Mouse (Mus musculus): ENCODE data around the gene Psmb9.

Psmb9 gene

GRCm38 (mm10) chr17:34205746-34206176 lies 18.2 kb upstream of the Psmb9 start:
- DNase-seq (ENCODE audit: low spot score): no peak

- DNase-seq (ENCODE audit: low spot score): no peak
Observed at GRCm38 (mm10) chr17:34205021-34205745, 17.6 kb upstream of the Psmb9 start.

- DNase-seq (ENCODE audit: low spot score): peak; percentile 90
Observed at GRCm38 (mm10) chr17:34204303-34205010, 16.9 kb upstream of the Psmb9 start.

DNA sequence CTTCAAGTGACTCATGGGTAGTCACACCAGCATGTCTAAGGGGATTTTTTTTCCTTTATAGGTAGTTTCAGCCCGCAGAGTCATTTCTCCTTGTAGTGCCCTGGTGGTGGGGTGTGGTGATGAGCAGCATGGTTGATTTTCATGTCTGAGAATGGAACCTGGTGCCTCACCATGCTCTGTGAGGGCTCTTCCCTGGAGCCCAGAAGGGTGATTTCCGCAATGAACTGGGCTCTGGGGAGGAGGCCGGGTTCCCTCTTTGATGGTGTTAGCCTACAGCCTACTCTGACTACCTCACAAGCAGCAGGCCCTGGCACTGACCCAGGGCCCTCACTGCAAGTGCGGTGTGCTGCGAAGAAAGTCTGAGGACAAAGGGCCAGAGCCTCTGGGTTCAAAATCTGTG lies 15.9 kb upstream of the Psmb9 start, which contains the start of gene Tap2:
Tap2 (plus strand) TSS at position 84 of the 400 bp plus-strand sequence.
- no peak for DNase-seq (ENCODE audit: low spot score)

GRCm38 (mm10) chr17:34202760-34203442 lies 15.3 kb upstream of the Psmb9 start:
- DNase-seq (ENCODE audit: low spot score): no peak

GRCm38 (mm10) chr17:34201506-34202055 lies 14.0 kb upstream of the Psmb9 start:
- no peak for DNase-seq (ENCODE audit: low spot score)

DNA sequence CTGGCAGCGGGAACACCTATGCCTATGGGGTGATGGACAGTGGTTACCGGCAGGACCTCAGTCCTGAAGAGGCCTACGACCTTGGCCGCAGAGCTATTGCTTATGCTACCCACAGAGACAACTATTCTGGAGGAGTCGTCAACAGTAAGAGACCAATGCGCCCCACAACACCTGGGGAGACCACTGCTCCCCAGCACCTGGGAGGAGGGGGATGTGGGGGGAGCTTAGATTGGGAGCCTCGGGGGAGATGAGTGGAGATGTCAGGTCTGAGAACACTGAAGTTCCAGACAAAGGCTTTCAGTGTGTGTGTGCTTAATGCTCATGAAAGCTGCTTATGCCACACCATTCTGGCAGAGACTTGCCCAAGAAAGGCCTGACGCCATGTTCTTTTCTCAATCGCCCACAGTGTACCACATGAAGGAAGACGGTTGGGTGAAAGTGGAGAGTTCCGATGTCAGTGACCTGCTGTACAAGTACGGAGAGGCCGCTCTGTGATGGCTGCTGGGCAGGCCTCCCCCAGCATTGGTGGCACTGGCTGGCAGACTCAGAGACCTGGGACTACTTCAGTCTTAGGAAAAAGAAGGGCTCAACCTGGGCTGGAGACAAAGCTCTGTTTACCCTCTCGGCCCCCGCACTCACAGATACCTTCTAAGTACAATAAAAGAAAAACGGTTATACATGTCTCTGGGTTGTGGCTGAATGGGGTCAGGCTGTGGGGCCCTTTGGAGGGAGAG lies 13.4 kb upstream of the Psmb9 start:
- no peak for DNase-seq (ENCODE audit: low spot score)

DNA sequence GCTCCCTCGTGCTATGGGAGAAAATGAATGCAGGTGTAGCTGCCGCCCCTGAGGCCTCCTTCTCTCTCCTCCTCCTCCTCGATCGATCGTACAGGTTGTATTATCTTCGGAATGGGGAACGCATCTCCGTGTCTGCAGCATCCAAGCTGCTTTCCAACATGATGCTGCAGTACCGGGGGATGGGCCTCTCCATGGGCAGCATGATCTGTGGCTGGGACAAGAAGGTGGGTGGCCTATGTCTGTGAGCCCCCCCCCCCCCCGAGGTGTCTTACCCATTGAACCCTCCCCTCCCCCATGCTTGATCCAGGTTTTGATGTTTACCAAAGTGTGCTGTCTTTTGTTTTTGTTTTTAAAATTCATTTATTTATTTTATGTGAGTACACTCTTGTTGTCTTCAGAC lies 12.5 kb upstream of the Psmb9 start:
- DNase-seq (ENCODE audit: low spot score): no peak

DNA sequence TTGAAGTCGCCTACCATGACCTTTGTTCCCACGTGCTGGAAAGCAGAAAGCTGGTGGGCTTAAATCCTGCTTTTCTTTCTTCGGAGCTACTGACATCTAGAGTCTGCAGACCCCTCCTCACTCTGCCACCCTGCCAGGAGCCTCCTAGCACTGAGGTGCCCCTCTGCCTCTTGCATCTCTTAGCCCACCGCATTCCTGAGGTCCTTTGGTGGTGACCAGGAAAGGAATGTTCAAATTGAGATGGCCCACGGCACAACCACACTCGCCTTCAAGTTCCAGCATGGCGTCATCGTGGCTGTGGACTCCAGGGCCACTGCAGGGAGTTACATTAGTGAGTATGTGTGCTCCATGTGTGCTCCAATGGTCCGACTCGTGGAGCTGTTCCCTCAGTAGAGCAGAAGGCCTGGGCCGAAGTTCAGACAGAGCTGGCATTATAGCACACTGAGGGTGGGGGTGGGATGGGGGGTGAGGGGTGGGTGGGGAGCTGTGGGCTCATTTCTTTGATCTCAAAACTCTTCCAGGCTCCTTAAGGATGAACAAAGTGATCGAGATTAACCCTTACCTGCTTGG lies 11.6 kb upstream of the Psmb9 start:
- DNase-seq (ENCODE audit: low spot score): no peak

GRCm38 (mm10) chr17:34198521-34198912 lies 11.0 kb upstream of the Psmb9 start:
- DNase-seq (ENCODE audit: low spot score): no peak

DNA sequence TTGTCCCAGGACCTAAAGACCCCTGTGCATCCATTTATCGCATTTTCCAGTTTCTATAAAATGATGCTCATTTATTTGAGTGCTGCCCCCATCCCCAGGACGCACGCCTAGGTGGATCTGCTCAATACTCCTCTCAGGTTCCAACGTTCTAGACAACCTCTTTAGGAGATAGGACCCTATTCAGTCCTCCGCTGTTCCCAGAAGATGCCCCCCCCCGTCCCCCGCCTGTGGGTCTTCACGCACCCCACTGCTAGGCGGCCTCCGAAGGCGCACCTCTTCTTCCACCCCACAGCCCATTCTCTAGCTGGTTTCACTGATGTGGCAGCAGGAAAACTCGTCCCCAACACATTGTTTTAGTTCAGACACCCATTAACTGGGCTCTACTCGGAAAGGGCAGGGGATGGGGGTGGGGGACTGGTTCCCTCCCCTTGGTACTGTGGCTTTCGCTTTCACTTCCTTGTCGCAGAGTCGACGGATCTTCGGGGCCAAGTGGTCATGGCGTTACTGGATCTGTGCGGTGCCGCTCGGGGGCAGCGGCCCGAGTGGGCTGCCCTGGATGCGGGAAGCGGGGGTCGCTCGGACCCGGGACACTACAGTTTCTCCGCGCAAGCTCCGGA lies 10.4 kb upstream of the Psmb9 start:
- DNase-seq (ENCODE audit: low spot score): no peak

DNA sequence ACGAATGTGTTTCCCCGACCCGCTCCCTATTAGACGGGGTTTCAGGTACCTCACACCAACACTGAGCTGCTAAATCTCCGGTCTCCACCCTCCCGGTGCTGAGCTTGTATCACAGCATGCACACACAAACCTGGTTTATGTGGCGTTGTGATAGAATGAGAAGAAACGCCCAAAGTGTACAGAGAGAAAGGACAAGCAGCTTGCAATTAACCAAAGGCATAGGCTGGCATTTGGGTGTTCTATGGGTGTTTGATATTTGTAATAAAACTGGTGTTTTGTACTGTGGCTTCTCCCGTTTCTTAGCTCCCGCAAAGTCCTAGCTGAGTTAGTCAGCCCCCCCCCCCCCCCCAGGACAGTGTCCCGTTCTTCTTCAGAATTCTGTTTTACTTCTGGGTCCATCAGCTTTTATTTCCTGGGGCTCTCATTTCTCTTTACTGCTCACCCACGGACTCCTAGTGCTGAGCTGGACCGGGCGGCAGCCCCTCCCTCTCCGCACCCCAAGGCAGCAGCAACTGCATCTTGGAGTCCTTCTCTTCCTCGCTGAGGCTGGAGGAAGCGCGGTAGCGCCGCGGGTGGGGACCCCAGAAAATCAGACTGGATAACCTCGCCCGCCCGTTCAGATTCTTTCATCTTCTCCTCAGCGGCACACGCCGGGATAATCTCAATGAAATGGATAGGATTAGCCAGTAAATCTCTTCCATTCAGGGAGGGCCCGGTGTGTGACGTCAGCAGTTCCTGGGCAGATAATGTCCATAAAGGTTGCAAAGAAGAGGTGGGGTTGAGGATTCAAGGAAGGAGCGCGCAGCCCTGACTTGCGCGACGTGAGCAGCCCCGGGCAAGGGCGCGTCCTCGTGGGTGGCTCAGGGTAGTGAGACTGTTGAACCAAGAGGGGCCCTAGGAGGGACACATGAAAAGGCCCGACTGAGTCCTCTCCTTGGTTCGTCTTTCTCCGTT lies 9.7 kb upstream of the Psmb9 start, which contains the start of gene Psmb8:
Psmb8 (plus strand) TSS at position 781 of the 954 bp plus-strand sequence.
- peak; percentile 91 for DNase-seq (ENCODE audit: low spot score)

- DNase-seq (ENCODE audit: low spot score): no peak
Observed at GRCm38 (mm10) chr17:34196491-34196890, 8.9 kb upstream of the Psmb9 start.

DNA sequence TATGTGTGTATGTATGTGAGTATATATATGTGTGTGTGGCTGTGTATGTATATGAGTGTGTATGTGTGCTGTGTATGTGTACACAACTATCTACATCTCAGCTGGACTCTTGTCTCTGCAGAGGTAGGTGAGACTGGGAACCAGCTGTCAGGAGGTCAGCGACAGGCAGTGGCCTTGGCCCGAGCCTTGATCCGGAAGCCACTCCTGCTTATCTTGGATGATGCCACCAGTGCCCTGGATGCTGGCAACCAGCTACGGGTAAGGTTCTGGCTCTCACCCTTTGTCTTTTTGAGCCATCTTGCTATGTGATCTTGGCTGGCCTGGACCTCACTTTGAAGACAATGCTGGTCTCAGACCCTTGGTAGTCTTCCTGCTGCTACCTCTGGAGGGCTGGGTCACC lies 7.2 kb upstream of the Psmb9 start:
- DNase-seq (ENCODE audit: low spot score): no peak

DNA sequence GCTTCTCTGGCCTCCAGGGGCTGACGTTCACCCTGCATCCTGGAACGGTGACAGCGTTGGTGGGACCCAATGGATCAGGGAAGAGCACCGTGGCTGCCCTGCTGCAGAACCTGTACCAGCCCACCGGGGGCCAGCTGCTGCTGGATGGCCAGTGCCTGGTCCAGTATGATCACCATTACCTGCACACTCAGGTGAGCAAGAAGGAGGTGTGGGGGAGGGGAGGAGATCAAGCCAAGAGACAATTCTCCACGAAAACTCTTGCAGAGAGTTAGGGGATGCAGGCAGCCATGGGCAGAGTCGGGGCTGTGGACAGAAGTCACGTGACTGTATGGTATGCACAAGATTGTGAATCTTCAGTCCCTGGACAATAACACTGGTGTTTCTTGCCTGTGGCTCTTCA lies 5.9 kb upstream of the Psmb9 start:
- no peak for DNase-seq (ENCODE audit: low spot score)

- no peak for DNase-seq (ENCODE audit: low spot score)
Observed at GRCm38 (mm10) chr17:34192852-34193251, 5.3 kb upstream of the Psmb9 start.

DNA sequence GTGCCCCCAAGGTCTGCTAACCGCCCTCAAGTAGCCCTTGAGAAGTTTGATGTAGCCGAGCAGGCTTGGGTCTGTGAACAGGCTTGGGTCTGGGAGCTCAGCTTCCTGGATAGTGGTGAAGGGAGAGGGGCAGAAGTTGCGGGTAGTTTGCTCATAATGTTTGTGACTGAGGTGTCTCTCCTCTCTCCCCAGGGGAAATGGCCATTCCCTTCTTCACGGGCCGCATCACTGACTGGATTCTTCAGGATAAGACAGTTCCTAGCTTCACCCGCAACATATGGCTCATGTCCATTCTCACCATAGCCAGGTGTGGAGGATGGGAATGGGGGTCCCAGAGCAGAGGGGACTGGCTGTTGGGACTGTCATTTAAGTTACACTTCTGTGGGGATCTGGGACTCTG lies 1.4 kb upstream of the Psmb9 start:
- no peak for DNase-seq (ENCODE audit: low spot score)

- DNase-seq (ENCODE audit: low spot score): no peak
Observed at GRCm38 (mm10) chr17:34188010-34188409, 446 bp upstream of the Psmb9 start.

GRCm38 (mm10) chr17:34186885-34187260 lies 691 bp downstream of the Psmb9 start:
- DNase-seq (ENCODE audit: low spot score): no peak

DNA sequence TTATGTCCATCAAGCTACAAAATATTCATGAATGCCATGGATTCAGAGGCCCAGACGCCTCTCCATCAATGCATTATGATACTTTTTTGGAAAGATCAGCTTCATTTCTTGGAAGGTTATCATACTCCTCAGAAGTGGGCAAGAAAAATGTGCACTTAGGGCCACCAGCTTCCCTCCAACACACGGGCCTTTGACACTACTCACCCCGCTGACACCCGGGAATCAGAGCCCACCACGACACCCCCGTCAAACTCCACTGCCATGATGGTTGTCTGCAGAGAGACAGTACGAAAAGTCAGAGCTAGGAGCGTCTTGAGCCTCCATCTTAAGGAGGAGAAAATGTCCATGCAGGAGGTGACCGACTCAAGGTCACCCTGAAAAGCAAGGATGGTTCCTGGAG lies 2.0 kb downstream of the Psmb9 start:
- DNase-seq (ENCODE audit: low spot score): no peak
